In the genomic region with DNA sequence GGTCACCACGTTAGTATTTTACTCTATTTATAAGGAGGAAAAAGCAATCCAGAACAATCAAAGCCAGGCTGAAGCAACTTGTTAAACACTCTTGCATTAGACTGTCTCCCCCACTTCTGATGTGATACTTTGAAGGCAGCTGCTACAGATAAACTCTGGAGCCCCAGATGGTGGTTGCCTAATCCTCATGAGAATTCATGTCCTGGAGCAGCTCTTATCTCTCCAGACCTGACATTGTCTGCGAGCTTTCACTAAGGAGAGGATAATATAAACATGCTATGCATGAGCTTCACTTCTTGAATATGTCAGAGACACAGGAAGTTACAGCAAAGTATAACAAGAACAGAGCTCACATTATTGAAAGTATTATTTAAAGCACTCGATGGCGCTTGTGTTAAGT, we compare ENCODE assay signal across 14 mouse cellular contexts. TPM values are rescaled to one million over a fixed set of nuclear protein-coding genes. Genes with fewer than 3 reads are reported as not detected.
DNase-seq lines count a peak whose midpoint lies in the region; ATAC-seq and TF ChIP-seq lines count a peak whose summit lies in the region.
"Had no signal": no experiment of that assay in that cellular context is flagged by ENCODE, and none has a peak within 500 bp of the region (broad histone marks: within the 10 kb centered on the region; RNA-seq: fewer than 3 reads in every experiment).

No protein-coding gene starts in this region.

- 71% methylated on average over 4 of the region's 4 CpGs for WGBS in hindbrain, embryonic 11.5 days
- 65% methylated on average over 4 of the region's 4 CpGs for WGBS in hindbrain, postnatal 0 days
- 15% methylated on average over 4 of the region's 4 CpGs for WGBS in liver, embryonic 16.5 days (ENCODE audit: insufficient replicate concordance)

- no peak overlapping the region for H3K4me3 ChIP-seq in hindbrain, embryonic 11.5 days (ENCODE audit: low read depth, low read length)
- H3K4me3 ChIP-seq in hindbrain, postnatal 0 days (ENCODE audit: low read length), result no peak overlapping the region
- H3K4me3 ChIP-seq in liver, embryonic 16.5 days (ENCODE audit: low read depth, low read length), result no peak overlapping the region
- H3K4me3 ChIP-seq: hindbrain, embryonic 15.5 days had no signal

- no peaks in the 10 kb centered on the region for H3K9me3 ChIP-seq in hindbrain, embryonic 11.5 days (ENCODE audit: control insufficient read depth, low read length)
- H3K9me3 ChIP-seq in hindbrain, postnatal 0 days (ENCODE audit: low read length), result no peaks in the 10 kb centered on the region
- H3K9me3 ChIP-seq in liver, embryonic 16.5 days (replicated peaks; ENCODE audit: control insufficient read depth, low read length), result no peaks in the 10 kb centered on the region
- H3K9me3 ChIP-seq: hindbrain, embryonic 15.5 days had no signal

- DNase-seq in hindbrain, embryonic 11.5 days (ENCODE audit: low spot score), result peak; percentile 9
- no peak for DNase-seq in hindbrain, postnatal 0 days (ENCODE audit: low spot score)
- peak; percentile 20 to 32 for DNase-seq in B cell, adult 2 months
- peak; percentile 4 for DNase-seq in c-Kit-negative CD71-positive TER-119-positive erythroid progenitor cells, embryonic 14.5 days (ENCODE audit: low read depth, low spot score)
- DNase-seq in cerebellum, adult 11 months, result no peak
- DNase-seq in adrenal gland, adult 18-20 months (ENCODE audit: low spot score in 2 of 2), result no peak
- DNase-seq in thymus, postnatal 25 days, result no peak
- DNase-seq: cerebellum, postnatal 36 days; gastrocnemius, postnatal 14 days; kidney, postnatal 36 days; right cerebral cortex, postnatal 14 days had no signal

- H3K4me2 ChIP-seq in hindbrain, embryonic 11.5 days (replicated peaks; ENCODE audit: low read depth, low read length), result no peak overlapping the region
- H3K4me2 ChIP-seq in hindbrain, postnatal 0 days (ENCODE audit: low read depth, low read length), result no peak overlapping the region
- no peak overlapping the region for H3K4me2 ChIP-seq in liver, embryonic 16.5 days (ENCODE audit: low read depth, low read length)
- H3K4me2 ChIP-seq: hindbrain, embryonic 15.5 days had no signal

- ATAC-seq in hindbrain, embryonic 11.5 days (ENCODE audit: low FRiP score), result no peak
- no peak for ATAC-seq in hindbrain, postnatal 0 days
- peak; percentile 74 for ATAC-seq in liver, embryonic 16.5 days (ENCODE audit: low read depth)
- ATAC-seq: activated CD4-positive, CD25-positive, alpha-beta regulatory T cell, adult 4 months had no signal

- H3K36me3 ChIP-seq in hindbrain, embryonic 11.5 days (ENCODE audit: control insufficient read depth, insufficient read depth, low read length), result no peaks in the 10 kb centered on the region
- H3K36me3 ChIP-seq in hindbrain, postnatal 0 days (ENCODE audit: insufficient read depth, low read length), result no peaks in the 10 kb centered on the region
- no peaks in the 10 kb centered on the region for H3K36me3 ChIP-seq in liver, embryonic 16.5 days (ENCODE audit: control insufficient read depth, insufficient read depth)
- H3K36me3 ChIP-seq: hindbrain, embryonic 15.5 days had no signal

- H3K9ac ChIP-seq in hindbrain, embryonic 11.5 days (ENCODE audit: low read depth, low read length), result no peak overlapping the region
- H3K9ac ChIP-seq in hindbrain, postnatal 0 days (replicated peaks; ENCODE audit: low read length), result no peak overlapping the region
- no peak overlapping the region for H3K9ac ChIP-seq in liver, embryonic 16.5 days (ENCODE audit: low read depth, low read length)
- H3K9ac ChIP-seq: hindbrain, embryonic 15.5 days had no signal

- no peak overlapping the region for H3K27ac ChIP-seq in hindbrain, embryonic 11.5 days (ENCODE audit: low read depth, low read length)
- H3K27ac ChIP-seq in hindbrain, postnatal 0 days, result no peak overlapping the region
- H3K27ac ChIP-seq in liver, embryonic 16.5 days (ENCODE audit: low read length), result no peak overlapping the region
- H3K27ac ChIP-seq: hindbrain, embryonic 15.5 days had no signal

- H3K4me1 ChIP-seq in hindbrain, embryonic 11.5 days (replicated peaks; ENCODE audit: control insufficient read depth, insufficient read depth, low read length), result no peaks in the 10 kb centered on the region
- H3K4me1 ChIP-seq in hindbrain, postnatal 0 days (ENCODE audit: insufficient read depth, low read length), result no peaks in the 10 kb centered on the region
- H3K4me1 ChIP-seq in liver, embryonic 16.5 days (ENCODE audit: control insufficient read depth, low read depth, low read length), result peaks cover 7% of the 10 kb centered on the region
- H3K4me1 ChIP-seq: hindbrain, embryonic 15.5 days had no signal

- no peak for TF ChIP-seq CTCF in hindbrain, postnatal 0 days (IDR thresholded peaks at IDR 0.05; ENCODE audit: low read depth)

- no peaks in the 10 kb centered on the region for H3K27me3 ChIP-seq in hindbrain, embryonic 11.5 days (ENCODE audit: control insufficient read depth, insufficient read depth, low read length)
- H3K27me3 ChIP-seq in hindbrain, postnatal 0 days (ENCODE audit: insufficient read depth, low read length), result no peaks in the 10 kb centered on the region
- H3K27me3 ChIP-seq in liver, embryonic 16.5 days (ENCODE audit: control insufficient read depth, insufficient read depth, low read depth, low read length), result no peaks in the 10 kb centered on the region
- H3K27me3 ChIP-seq: hindbrain, embryonic 15.5 days had no signal

RNA-seq across cellular contexts. Expression of gene Zcchc7, which starts 58.1 kb away (rescaled TPM):
- 24.4 and 31.3 TPM in 2 replicates for polyA plus RNA-seq in hindbrain, embryonic 11.5 days (2014; fragmentation: Nextera tagmentation; extraction: Ambion mirVana)
- total RNA-seq in hindbrain, postnatal 0 days (2014; rRNA removed), result 15.6 and 18.9 TPM in 2 replicates
- polyA plus RNA-seq in hindbrain, postnatal 0 days (2015; fragmentation: Nextera tagmentation; extraction: Ambion mirVana), result 31.6 and 36.1 TPM in 2 replicates
- polyA plus RNA-seq in liver, embryonic 16.5 days (2015; fragmentation: Nextera tagmentation; extraction: Ambion mirVana), result 10.1 and 10.8 TPM in 2 replicates
- 10 to 100 TPM; 36.6 to 40.7 TPM for total RNA-seq in adrenal gland, adult 18-20 months (2021)

Comparison
In these comparisons a context has a peak if more than half of its experiments do, and no peak if none do; other contexts are left out.
1. DNase-seq: peak in hindbrain, embryonic 11.5 days (single experiment), B cell, adult 2 months (2 of 2) and c-Kit-negative CD71-positive TER-119-positive erythroid progenitor cells, embryonic 14.5 days (single experiment); none in hindbrain, postnatal 0 days (single experiment), cerebellum, adult 11 months (single experiment), adrenal gland, adult 18-20 months (0 of 2) and thymus, postnatal 25 days (single experiment).